Mouse (Mus musculus) CH12.LX (cell line): Measurements from ENCODE around the gene Arhgap21. TPM values are rescaled to one million over a fixed set of nuclear protein-coding genes. Genes with fewer than 3 reads are reported as not detected.

Source experiments
- DNase-seq: peaks from one replicate; pipeline ENCODE4 v3.0.0-alpha.2; 2013; ENCODE audit errors: extremely low read depth
- H3K27ac ChIP-seq: 2 replicates; pipeline ENCODE4 v1.5.1; 2012; ENCODE audit warnings: low read depth, mild to moderate bottlenecking, control low read depth, moderate library complexity; ENCODE audit not compliant: insufficient read depth
- H3K27me3 ChIP-seq: replicated peaks from 2 replicates; pipeline ENCODE3; 2012; ENCODE audit warnings: inconsistent platforms
- H3K36me3 ChIP-seq, 2 experiments: replicated peaks in 1 of 2; 2 replicates each; pipeline versions ENCODE3 to v1.6.1; 2012; ENCODE audit warnings: inconsistent platforms in 1 of 2, low read length in 1 of 2, mild to moderate bottlenecking in 1 of 2, mixed read lengths in 1 of 2, moderate library complexity in 1 of 2; ENCODE audit not compliant: control insufficient read depth in 1 of 2, insufficient read depth in 1 of 2
- H3K4me1 ChIP-seq, 2 experiments: 2 replicates each; pipeline ENCODE4 v1.6.1; 2012; ENCODE audit warnings: inconsistent platforms in 1 of 2, moderate library complexity in 1 of 2; ENCODE audit not compliant: insufficient read depth in 2 of 2, control insufficient read depth in 1 of 2
- H3K4me2 ChIP-seq: 2 replicates; pipeline ENCODE4 v1.6.1; 2012; ENCODE audit warnings: low read depth, mild to moderate bottlenecking, control low read depth; ENCODE audit not compliant: poor library complexity, insufficient read depth, severe bottlenecking
- H3K4me3 ChIP-seq, 3 experiments: fragments of 150-350 bp in 1 of 3; sonication (generic) in 1 of 3; replicated peaks in 1 of 3; 2 replicates each; pipeline versions ENCODE3 to v1.5.1; 2011 to 2012; ENCODE audit warnings: low read depth in 2 of 3, low read length in 2 of 3, mild to moderate bottlenecking in 2 of 3, moderate library complexity in 2 of 3, control low read depth in 1 of 3, improper control_type of control experiment in 1 of 3, inconsistent platforms in 1 of 3, mixed read lengths in 1 of 3; ENCODE audit not compliant: poor library complexity in 1 of 3
- H3K79me2 ChIP-seq: replicated peaks from 2 replicates; pipeline ENCODE4 v1.6.1; 2012; ENCODE audit warnings: mild to moderate bottlenecking, moderate library complexity; ENCODE audit not compliant: control insufficient read depth, poor library complexity, insufficient read depth, severe bottlenecking; ENCODE audit errors: extremely low read depth
- H3K9ac ChIP-seq: 2 replicates; pipeline ENCODE4 v1.6.1; 2012; ENCODE audit warnings: low read depth, mild to moderate bottlenecking, control low read depth, moderate library complexity; ENCODE audit not compliant: insufficient read depth
- H3K9me3 ChIP-seq: replicated peaks from 2 replicates; pipeline ENCODE3; 2012; ENCODE audit warnings: low read length, inconsistent platforms, mixed read lengths
- BHLHE40 ChIP-seq: IDR thresholded peaks from 2 replicates; pipeline ENCODE4 v1.6.1; 2011; ENCODE audit warnings: mild to moderate bottlenecking, low read depth, low read length, improper control_type of control experiment
- CHD2 ChIP-seq: IDR thresholded peaks from 2 replicates; pipeline ENCODE4 v1.6.1; 2011; ENCODE audit warnings: low read length, improper control_type of control experiment
- CTCF ChIP-seq, 2 experiments: IDR thresholded peaks in 1 of 2; conservative IDR thresholded peaks in 1 of 2; 2 replicates each; pipeline ENCODE4 v1.5.1; 2011 to 2012; ENCODE audit warnings: low read depth in 2 of 2, low read length in 2 of 2, improper control_type of control experiment in 1 of 2, inconsistent platforms in 1 of 2, mild to moderate bottlenecking in 1 of 2, moderate library complexity in 1 of 2
- E2F4 ChIP-seq: IDR thresholded peaks from 2 replicates; pipeline ENCODE4 v1.6.1; 2011; ENCODE audit warnings: low read depth, low read length, improper control_type of control experiment; ENCODE audit not compliant: insufficient replicate concordance
- ETS1 ChIP-seq: conservative IDR thresholded peaks from 2 replicates; pipeline ENCODE4 v1.6.1; 2012; ENCODE audit warnings: low read depth, mild to moderate bottlenecking, inconsistent platforms, low read length, improper control_type of control experiment, moderate library complexity
- GABPA ChIP-seq: IDR thresholded peaks from 2 replicates; pipeline ENCODE4 v1.6.1; 2012; ENCODE audit warnings: low read depth, low read length, improper control_type of control experiment, inconsistent platforms; ENCODE audit not compliant: insufficient replicate concordance
- KAT2A ChIP-seq: IDR thresholded peaks from 2 replicates; pipeline ENCODE4 v1.6.1; 2012; ENCODE audit warnings: low read length, improper control_type of control experiment, inconsistent platforms; ENCODE audit not compliant: insufficient replicate concordance
- MAZ ChIP-seq: IDR thresholded peaks from 2 replicates; pipeline ENCODE4 v1.6.1; 2012; ENCODE audit warnings: low read depth, mild to moderate bottlenecking, inconsistent platforms, low read length, improper control_type of control experiment, moderate library complexity
- MXI1 ChIP-seq: IDR thresholded peaks from 2 replicates; pipeline ENCODE4 v1.6.1; 2011; ENCODE audit warnings: mild to moderate bottlenecking, low read depth, low read length, improper control_type of control experiment
- POLR2A ChIP-seq: IDR thresholded peaks from 2 replicates; pipeline ENCODE4 v1.6.1; 2011; ENCODE audit warnings: low read depth, mild to moderate bottlenecking, improper control_type of control experiment, low read length
- TBP ChIP-seq: conservative IDR thresholded peaks from 2 replicates; pipeline ENCODE4 v1.6.1; 2011; ENCODE audit warnings: low read depth, low read length, improper control_type of control experiment
- TCF12 ChIP-seq: IDR thresholded peaks from 2 replicates; pipeline ENCODE4 v1.6.1; 2014; ENCODE audit warnings: low read depth, mild to moderate bottlenecking, inconsistent platforms, low read length, improper control_type of control experiment
- USF1 ChIP-seq: IDR thresholded peaks from 2 replicates; pipeline ENCODE4 v1.6.1; 2014; ENCODE audit warnings: low read depth, mild to moderate bottlenecking, inconsistent platforms, low read length, improper control_type of control experiment
- USF2 ChIP-seq: conservative IDR thresholded peaks from 2 replicates; pipeline ENCODE4 v1.6.1; 2011; ENCODE audit warnings: low read depth, low read length, improper control_type of control experiment
- dilution Hi-C: fragments of 300-500 bp; cut with MboI; formaldehyde crosslinking; loops from 2 replicates; pipeline ENCODE4 v1.14.3; 2020; ENCODE audit warnings: low sequenced_read_pairs; ENCODE audit not compliant: extremely low pct_unique_long_range_greater_than_20kb, extremely low pct_ligation_motif_present
- in situ Hi-C: fragments of 300-500 bp; cut with MboI; formaldehyde crosslinking; loops from 3 replicates; pipeline ENCODE4 v1.14.3; 2019; ENCODE audit warnings: low sequenced_read_pairs, low pct_ligation_motif_present, low pct_unique_long_range_greater_than_20kb, mixed read lengths
- polyA plus RNA-seq: library from polyadenylated mRNA; unstranded; fragments of >175 nt; gene quantifications from 2 replicates; pipeline ENCODE4 v1.2.1, GENCODE M21; 2012; ENCODE audit warnings: low read depth; ENCODE audit not compliant: insufficient read length
- total RNA-seq, 2 experiments: library from RNA; depleted of rRNA; stranded (reverse); fragments of 300-350 nt in 1 of 2; fragments of >200 nt in 1 of 2; gene quantifications; 2 replicates each; pipeline ENCODE4 v1.2.3; 2012 to 2014

Gene Arhgap21
- total and polyA plus RNA-seq, 3 experiments = 7.6 to 22.7 (median 10.8) TPM

GRCm38 (mm10) chr2:20956716-20957115 is 12.0 kb downstream of the Arhgap21 start:
- no peak for DNase-seq
- H3K9ac ChIP-seq = no peak overlapping the region
- in situ Hi-C loops = no loop called here
- no peak for TF ChIP-seq MXI1
- no peak for TF ChIP-seq USF2
- TF ChIP-seq KAT2A = no peak
- no peak for TF ChIP-seq TCF12
- no peak for TF ChIP-seq GABPA
- TF ChIP-seq, all 38 proteins: peak for 0
- H3K4me3 ChIP-seq = no peak overlapping the region
- dilution Hi-C loops = no loop called here
- H3K27ac ChIP-seq = no peak overlapping the region
- H3K4me1 ChIP-seq = peaks cover 6 to 50% of the 10 kb centered on the region in 2 experiments
- H3K9me3 ChIP-seq = no peaks in the 10 kb centered on the region
- H3K36me3 ChIP-seq = peaks cover 0 to 9% of the 10 kb centered on the region in 2 experiments
- peaks cover 14% of the 10 kb centered on the region for H3K79me2 ChIP-seq
- H3K27me3 ChIP-seq = no peaks in the 10 kb centered on the region
- no peak overlapping the region for H3K4me2 ChIP-seq

DNA sequence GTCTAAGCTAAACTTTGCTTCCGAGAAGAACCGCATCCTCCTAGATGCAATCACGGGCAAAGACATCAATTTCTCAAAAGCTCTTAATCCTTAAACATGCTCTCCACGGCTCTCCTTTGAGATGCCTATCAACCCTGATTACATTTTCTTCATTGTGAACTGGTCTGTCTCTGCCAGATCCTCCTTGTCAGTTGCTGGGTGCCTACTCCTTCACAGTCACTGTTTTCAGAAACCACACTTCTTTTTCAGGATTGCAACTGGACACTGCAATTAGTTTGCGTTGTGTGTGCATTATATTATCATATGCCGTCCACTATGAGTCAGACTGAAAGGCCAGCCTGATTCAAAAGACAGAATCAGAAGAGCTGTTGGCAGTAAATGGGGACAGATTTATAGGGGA is 12.7 kb downstream of the Arhgap21 start:
- Histone ChIP-seq H3K4me3 (no peak overlapping the region), H3K9me3 (no peaks in the 10 kb centered on the region), H3K27me3 (no peaks in the 10 kb centered on the region), H3K4me2 (no peak overlapping the region), H3K9ac (no peak overlapping the region), H3K4me1 (peaks cover 6 to 45% of the 10 kb centered on the region in 2 experiments), H3K27ac (no peak overlapping the region), H3K79me2 (peaks cover 14% of the 10 kb centered on the region), H3K36me3 (peaks cover 0 to 9% of the 10 kb centered on the region in 2 experiments)
- TF ChIP-seq ETS1 (no peak), E2F4 (no peak), USF2 (no peak), POLR2A (no peak), BHLHE40 (no peak), CTCF (conservative IDR thresholded peaks at IDR 0.05 in 1 of 2, IDR thresholded peaks at IDR 0.05 in 1 of 2; ENCODE audit: low read depth in 2 of 2, low read length in 2 of 2) (no peak), TBP (no peak), KAT2A (no peak), MAZ (no peak)
- dilution Hi-C loops = no loop called here
- no peak for DNase-seq
- in situ Hi-C loops = no loop called here

GRCm38 (mm10) chr2:20955376-20955775 is 13.3 kb downstream of the Arhgap21 start:
- in situ Hi-C loops (no loop called here), dilution Hi-C loops (no loop called here)
- peaks cover 11% of the 10 kb centered on the region for H3K79me2 ChIP-seq

More at GRCm38 (mm10) chr2:20955376-20955775, 13.3 kb downstream of the Arhgap21 start:
- H3K4me1 ChIP-seq = peaks cover 6 to 40% of the 10 kb centered on the region in 2 experiments
- H3K4me2 ChIP-seq = no peak overlapping the region
- no peak overlapping the region for H3K9ac ChIP-seq
- no peak overlapping the region for H3K4me3 ChIP-seq
- TF ChIP-seq CHD2 (no peak), USF1 (no peak)
- H3K9me3 ChIP-seq = no peaks in the 10 kb centered on the region
- H3K27me3 ChIP-seq = no peaks in the 10 kb centered on the region
- H3K36me3 ChIP-seq = peaks cover 0 to 11% of the 10 kb centered on the region in 2 experiments
- H3K27ac ChIP-seq = no peak overlapping the region
- no peak for DNase-seq
